Mouse (Mus musculus) lung, embryonic 14.5 days (tissue): ENCODE measurements around the gene Pitpnm1. TPM values are rescaled to one million over a fixed set of nuclear protein-coding genes. Genes with fewer than 3 reads are reported as not detected.

ENCODE experiments used
- ATAC-seq: fragments of 200-750 bp; cut with Nextera tagmentation; 2 replicates; pipeline ENCODE4 v1.8.0; 2017; ENCODE audit warnings: mild to moderate bottlenecking, moderate TSS enrichment, moderate library complexity; ENCODE audit not compliant: insufficient read depth
- DNase-seq: peaks from one replicate; pipeline ENCODE4 v3.0.0-alpha.2; 2015
- H3K27ac ChIP-seq: fragments of 300-500 bp; sonication (generic); 2 replicates; pipeline ENCODE4 v1.5.1; 2014; ENCODE audit warnings: low read depth, mild to moderate bottlenecking, moderate library complexity
- H3K27me3 ChIP-seq: fragments of 300-500 bp; sonication (generic); 2 replicates; pipeline ENCODE4 v1.6.1; 2014; ENCODE audit warnings: low read length, control low read depth; ENCODE audit not compliant: insufficient read depth
- H3K36me3 ChIP-seq: fragments of 300-500 bp; sonication (generic); 2 replicates; pipeline ENCODE4 v1.6.1; 2014; ENCODE audit warnings: control low read depth; ENCODE audit not compliant: insufficient read depth
- H3K4me1 ChIP-seq: fragments of 300-500 bp; sonication (generic); 2 replicates; pipeline ENCODE4 v1.6.1; 2014; ENCODE audit warnings: antibody characterized with exemption, control low read depth; ENCODE audit not compliant: insufficient read depth
- H3K4me2 ChIP-seq: fragments of 300-500 bp; sonication (generic); 2 replicates; pipeline ENCODE4 v1.6.1; 2014; ENCODE audit warnings: mild to moderate bottlenecking
- H3K4me3 ChIP-seq: fragments of 300-500 bp; sonication (generic); 2 replicates; pipeline ENCODE4 v1.5.1; 2014; ENCODE audit warnings: low read depth, low read length
- H3K9ac ChIP-seq: fragments of 300-500 bp; sonication (generic); 2 replicates; pipeline ENCODE4 v1.6.1; 2014
- H3K9me3 ChIP-seq: fragments of 300-500 bp; sonication (generic); 2 replicates; pipeline ENCODE4 v1.6.1; 2016; ENCODE audit warnings: low read depth, low read length, control low read depth
- CTCF ChIP-seq: IDR thresholded peaks from 2 replicates; pipeline ENCODE4 v1.5.1; 2016; ENCODE audit warnings: antibody characterized with exemption, low read depth
- WGBS: fragments of 180-500 bp; shearing (Covaris S2); extraction: QIAGEN DNeasy Blood & Tissue Kit; methylation state at CpG from one replicate; pipeline ENCODE4 v1.1.7; 2014; 5-methylcytosine and 5-hydroxymethylcytosine counted together
- polyA plus RNA-seq: library from polyadenylated mRNA; unstranded; fragments of >200 nt; fragmentation: Nextera tagmentation; extraction: Ambion mirVana; gene quantifications from 2 replicates; pipeline ENCODE4 v1.2.1, GENCODE M21; 2014

The Pitpnm1 gene
- polyA plus RNA-seq, 1 experiment from 2014 or later, result 5.5 TPM

DNA sequence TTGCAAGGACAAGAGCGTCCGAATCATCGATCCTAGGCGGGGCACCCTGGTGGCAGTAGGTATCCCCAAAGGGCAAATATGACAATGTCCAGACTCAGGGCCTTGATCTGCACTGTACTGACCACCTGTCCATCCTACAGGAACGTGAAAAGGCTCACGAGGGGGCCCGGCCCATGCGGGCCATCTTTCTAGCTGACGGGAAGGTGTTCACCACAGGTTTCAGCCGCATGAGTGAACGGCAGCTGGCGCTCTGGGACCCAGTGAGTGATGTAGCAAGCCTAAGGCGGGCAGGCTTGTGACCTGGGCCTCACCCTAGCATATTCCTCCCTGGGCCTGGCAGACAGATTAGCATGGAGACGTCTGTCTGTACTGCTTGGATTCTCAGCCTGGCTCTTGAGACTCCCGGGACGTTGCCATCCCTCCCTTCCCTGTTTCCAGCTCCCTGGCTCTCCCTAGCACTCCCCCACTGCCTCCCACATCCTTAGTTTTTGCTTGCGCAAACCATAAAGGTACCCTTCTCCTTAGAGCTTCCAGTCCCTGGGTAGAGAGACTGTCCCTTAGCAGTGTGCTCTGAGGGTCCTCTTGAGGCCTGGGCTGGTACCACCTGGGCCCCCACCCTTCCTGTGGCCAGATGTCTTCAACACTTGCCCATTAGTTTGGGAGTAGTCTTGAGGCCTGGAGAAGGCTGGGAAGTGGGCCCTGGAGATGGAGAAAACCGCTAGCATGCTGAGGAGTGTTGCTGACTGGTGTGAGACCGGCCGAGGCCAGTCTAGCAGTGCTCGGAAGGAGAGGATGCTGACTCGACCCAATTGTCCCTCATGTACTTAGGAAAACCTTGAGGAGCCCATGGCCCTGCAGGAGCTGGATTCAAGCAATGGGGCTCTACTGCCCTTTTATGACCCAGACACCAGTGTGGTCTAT is 51.0 kb downstream of the Pitpnm1 start:
- no peak overlapping the region for H3K27ac ChIP-seq
- peaks cover 27% of the 10 kb centered on the region for H3K36me3 ChIP-seq
- ATAC-seq, result no peak
- 85% methylated on average over 22 of the region's 22 CpGs for WGBS
- no peaks in the 10 kb centered on the region for H3K9me3 ChIP-seq
- no peak overlapping the region for H3K4me3 ChIP-seq
- H3K4me1 ChIP-seq, result peaks cover 5% of the 10 kb centered on the region
- TF ChIP-seq CTCF, result no peak
- DNase-seq, result no peak
- H3K27me3 ChIP-seq, result no peaks in the 10 kb centered on the region
- H3K4me2 ChIP-seq, result no peak overlapping the region
- H3K9ac ChIP-seq, result no peak overlapping the region

DNA sequence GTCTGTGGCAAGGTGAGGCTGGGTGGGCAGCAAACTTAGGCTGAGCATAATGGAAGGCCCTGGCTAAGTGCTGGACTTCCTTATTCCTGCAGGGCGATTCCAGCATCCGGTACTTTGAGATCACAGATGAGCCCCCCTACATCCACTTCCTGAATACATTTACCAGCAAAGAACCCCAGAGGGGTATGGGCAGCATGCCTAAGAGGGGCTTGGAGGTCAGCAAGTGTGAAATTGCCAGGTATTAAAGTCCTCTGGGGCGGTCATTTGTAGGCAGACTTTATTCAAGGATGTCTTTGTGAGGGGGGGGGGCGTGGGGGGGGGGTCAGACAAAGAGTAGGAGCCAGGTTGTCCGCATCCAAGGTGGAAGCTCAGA is 51.7 kb downstream of the Pitpnm1 start:
- no peaks in the 10 kb centered on the region for H3K27me3 ChIP-seq
- WGBS, result 71% methylated on average over 5 of the region's 5 CpGs
- no peaks in the 10 kb centered on the region for H3K9me3 ChIP-seq
- no peak for TF ChIP-seq CTCF
- H3K4me2 ChIP-seq, result no peak overlapping the region
- no peak overlapping the region for H3K4me3 ChIP-seq
- H3K4me1 ChIP-seq, result peaks cover 5% of the 10 kb centered on the region
- DNase-seq (no peak), ATAC-seq (no peak)
- peaks cover 27% of the 10 kb centered on the region for H3K36me3 ChIP-seq
- no peak overlapping the region for H3K9ac ChIP-seq
- no peak overlapping the region for H3K27ac ChIP-seq

- 90% methylated on average over 5 of the region's 5 CpGs for WGBS
- DNase-seq (no peak), ATAC-seq (no peak)
- TF ChIP-seq CTCF, result no peak
- Histone ChIP-seq H3K4me1 (peaks cover 5% of the 10 kb centered on the region), H3K36me3 (peaks cover 27% of the 10 kb centered on the region), H3K4me3 (no peak overlapping the region), H3K9me3 (no peaks in the 10 kb centered on the region), H3K27me3 (no peaks in the 10 kb centered on the region), H3K9ac (no peak overlapping the region), H3K27ac (no peak overlapping the region), H3K4me2 (no peak overlapping the region)
Measured at GRCm38 (mm10) chr19:4151898-4152297, 52.1 kb downstream of the Pitpnm1 start.

DNA sequence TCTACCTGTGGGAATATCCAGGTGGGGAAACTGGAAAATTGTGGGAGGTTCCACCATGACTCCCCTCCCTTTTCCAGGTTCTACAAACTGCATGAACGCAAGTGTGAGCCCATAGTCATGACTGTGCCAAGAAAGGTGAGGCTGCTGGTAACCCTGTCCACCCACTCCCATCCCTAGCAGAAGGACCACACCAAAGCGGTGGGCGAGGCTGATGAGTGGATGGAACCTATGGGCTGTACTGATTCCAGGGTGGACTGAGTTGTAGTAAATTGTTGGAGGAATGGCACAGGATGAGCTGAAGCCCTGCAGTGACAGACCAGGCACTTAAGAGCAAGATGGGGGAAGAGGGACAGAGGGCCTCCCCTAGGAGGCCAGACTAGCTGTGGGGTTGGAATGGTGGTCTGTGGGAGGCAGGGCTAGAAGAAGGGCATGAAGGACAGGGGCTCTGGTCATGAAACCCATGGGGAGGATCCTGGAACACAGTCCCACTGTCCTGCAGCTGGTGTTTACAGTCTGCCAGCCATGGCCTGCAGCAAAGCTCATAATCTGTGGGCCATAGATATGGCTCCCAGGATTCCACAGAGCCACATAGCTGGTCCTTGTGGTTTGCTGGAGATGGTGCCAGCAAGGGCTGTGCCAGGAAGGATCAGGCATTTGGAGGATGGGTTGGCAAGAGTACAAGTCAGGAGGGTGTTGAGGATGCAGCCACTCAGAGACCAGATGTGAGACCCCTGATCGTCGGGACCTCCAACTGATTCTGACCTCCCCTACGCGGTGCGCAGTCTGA is 52.8 kb downstream of the Pitpnm1 start:
- H3K36me3 ChIP-seq, result peaks cover 33% of the 10 kb centered on the region

GRCm38 (mm10) chr19:4153232-4153654 is 53.4 kb downstream of the Pitpnm1 start, which contains the start of gene Ptprcap:
Ptprcap (plus strand) TSS chr19:4153604.
- no peak within 1 kb of the TSS for H3K9ac ChIP-seq
- WGBS, result 50% methylated on average over 11 of the region's 11 CpGs
- no peak within 1 kb of the TSS for H3K27ac ChIP-seq
- H3K4me2 ChIP-seq, result no peak within 1 kb of the TSS
- H3K4me3 ChIP-seq, result no peak within 1 kb of the TSS
- no peaks in the 10 kb centered on the region for H3K27me3 ChIP-seq
- TF ChIP-seq CTCF, result no peak
- no peaks in the 10 kb centered on the region for H3K9me3 ChIP-seq
- DNase-seq (no peak), ATAC-seq (no peak)
- H3K4me1 ChIP-seq, result peaks cover 5% of the 10 kb centered on the region
- peaks cover 39% of the 10 kb centered on the region for H3K36me3 ChIP-seq

More for the DNA sequence above, 52.8 kb downstream of the Pitpnm1 start:
- Histone ChIP-seq H3K4me1 (peaks cover 5% of the 10 kb centered on the region), H3K4me3 (no peak overlapping the region), H3K4me2 (no peak overlapping the region), H3K9ac (no peak overlapping the region), H3K27ac (no peak overlapping the region), H3K9me3 (no peaks in the 10 kb centered on the region), H3K27me3 (no peaks in the 10 kb centered on the region)
- no peak for ATAC-seq
- no peak for TF ChIP-seq CTCF
- 79% methylated on average over 8 of the region's 8 CpGs for WGBS
- no peak for DNase-seq

DNA sequence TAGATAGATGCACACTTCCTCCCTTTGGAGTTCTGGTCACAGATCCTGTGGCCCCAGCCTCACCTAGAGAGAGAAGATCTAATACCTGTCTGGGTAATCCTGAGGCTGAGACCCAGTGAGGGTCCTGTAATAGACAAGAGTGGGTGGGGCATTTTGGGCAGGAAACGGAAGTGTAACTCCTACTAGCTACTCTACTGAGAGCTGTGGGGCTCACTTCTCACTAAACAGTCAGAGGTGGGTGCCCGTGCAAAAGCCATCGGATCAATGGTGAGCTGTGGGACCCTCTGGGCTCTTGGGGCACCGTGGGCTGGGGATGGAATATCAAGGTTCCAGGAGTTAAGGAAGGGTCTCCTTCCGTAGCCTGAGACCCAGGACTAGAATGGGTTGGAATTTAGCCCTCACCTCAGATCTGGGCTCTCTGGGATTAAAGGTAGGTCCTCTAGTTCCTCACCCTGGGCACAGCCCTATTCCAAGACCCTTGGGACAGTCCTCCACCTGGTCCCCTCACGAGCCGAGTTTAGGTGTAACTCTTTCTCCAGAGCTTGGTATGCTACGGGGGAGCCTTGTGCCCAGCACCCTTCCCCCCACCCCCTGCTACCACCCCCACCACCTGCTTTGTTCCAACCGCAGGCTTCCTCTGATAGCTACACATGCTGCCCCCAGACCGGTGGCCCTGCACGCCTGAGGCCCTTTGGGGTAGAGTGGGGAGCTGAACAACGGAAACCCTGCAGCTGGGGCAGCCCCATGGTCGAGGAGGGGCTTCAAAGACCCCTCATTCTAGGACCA is 54.8 kb downstream of the Pitpnm1 start:
- no peak for DNase-seq
- no peaks in the 10 kb centered on the region for H3K27me3 ChIP-seq
- H3K36me3 ChIP-seq, result peaks cover 53% of the 10 kb centered on the region
- 69% methylated on average over 13 of the region's 13 CpGs for WGBS
- no peak for TF ChIP-seq CTCF
- H3K27ac ChIP-seq, result no peak overlapping the region
- H3K4me3 ChIP-seq, result no peak overlapping the region
- no peak overlapping the region for H3K4me2 ChIP-seq
- H3K4me1 ChIP-seq, result no peaks in the 10 kb centered on the region
- no peaks in the 10 kb centered on the region for H3K9me3 ChIP-seq
- no peak for ATAC-seq
- H3K9ac ChIP-seq, result no peak overlapping the region
